Mouse (Mus musculus) heart, embryonic 16.5 days (tissue): ENCODE data around the gene Stat6. TPM values are rescaled to one million over a fixed set of nuclear protein-coding genes. Genes with fewer than 3 reads are reported as not detected.

Experiments used
- ATAC-seq: fragments of 200-750 bp; cut with Nextera tagmentation; replicated peaks from 2 replicates; pipeline ENCODE4 v1.8.0; 2017; ENCODE audit warnings: moderate number of reproducible peaks; ENCODE audit not compliant: insufficient read depth, low FRiP score; ENCODE audit errors: extremely low read depth
- H3K27ac ChIP-seq: fragments of 300-500 bp; sonication (generic); 2 replicates; pipeline ENCODE4 v1.5.1; 2014; ENCODE audit warnings: mild to moderate bottlenecking, low read length, control low read depth, moderate library complexity
- H3K27me3 ChIP-seq: fragments of 300-500 bp; sonication (generic); 2 replicates; pipeline ENCODE4 v1.6.1; 2014; ENCODE audit warnings: low read length, mixed read lengths; ENCODE audit not compliant: control insufficient read depth, insufficient read depth
- H3K36me3 ChIP-seq: fragments of 300-500 bp; sonication (generic); 2 replicates; pipeline ENCODE4 v1.6.1; 2014; ENCODE audit not compliant: control insufficient read depth, insufficient read depth
- H3K4me1 ChIP-seq: fragments of 300-500 bp; sonication (generic); 2 replicates; pipeline ENCODE4 v1.6.1; 2014; ENCODE audit warnings: low read length, mixed read lengths; ENCODE audit not compliant: control insufficient read depth, insufficient read depth
- H3K4me2 ChIP-seq: fragments of 300-500 bp; sonication (generic); 2 replicates; pipeline ENCODE4 v1.6.1; 2014; ENCODE audit warnings: low read depth, mild to moderate bottlenecking, control low read depth, low read length
- H3K4me3 ChIP-seq: fragments of 300-500 bp; sonication (generic); 2 replicates; pipeline ENCODE4 v1.5.1; 2014; ENCODE audit warnings: mild to moderate bottlenecking, control low read depth, low read length
- H3K9ac ChIP-seq: fragments of 300-500 bp; sonication (generic); 2 replicates; pipeline ENCODE4 v1.6.1; 2014; ENCODE audit warnings: low read length, control low read depth
- H3K9me3 ChIP-seq: fragments of 300-500 bp; sonication (generic); replicated peaks from 2 replicates; pipeline ENCODE4 v1.6.1; 2016; ENCODE audit warnings: low read length; ENCODE audit not compliant: control insufficient read depth
- WGBS: fragments of 180-500 bp; shearing (Covaris S2); extraction: QIAGEN DNeasy Blood & Tissue Kit; methylation state at CpG from one replicate; pipeline ENCODE4 v1.1.7; 2014; 5-methylcytosine and 5-hydroxymethylcytosine counted together
- polyA plus RNA-seq: library from polyadenylated mRNA; unstranded; fragments of >200 nt; fragmentation: Nextera tagmentation; extraction: Ambion mirVana; gene quantifications from 2 replicates; pipeline ENCODE4 v1.2.1, GENCODE M21; 2015

The Stat6 gene
- polyA plus RNA-seq, 1 experiment from 2014 or later: 36.7 TPM

DNA sequence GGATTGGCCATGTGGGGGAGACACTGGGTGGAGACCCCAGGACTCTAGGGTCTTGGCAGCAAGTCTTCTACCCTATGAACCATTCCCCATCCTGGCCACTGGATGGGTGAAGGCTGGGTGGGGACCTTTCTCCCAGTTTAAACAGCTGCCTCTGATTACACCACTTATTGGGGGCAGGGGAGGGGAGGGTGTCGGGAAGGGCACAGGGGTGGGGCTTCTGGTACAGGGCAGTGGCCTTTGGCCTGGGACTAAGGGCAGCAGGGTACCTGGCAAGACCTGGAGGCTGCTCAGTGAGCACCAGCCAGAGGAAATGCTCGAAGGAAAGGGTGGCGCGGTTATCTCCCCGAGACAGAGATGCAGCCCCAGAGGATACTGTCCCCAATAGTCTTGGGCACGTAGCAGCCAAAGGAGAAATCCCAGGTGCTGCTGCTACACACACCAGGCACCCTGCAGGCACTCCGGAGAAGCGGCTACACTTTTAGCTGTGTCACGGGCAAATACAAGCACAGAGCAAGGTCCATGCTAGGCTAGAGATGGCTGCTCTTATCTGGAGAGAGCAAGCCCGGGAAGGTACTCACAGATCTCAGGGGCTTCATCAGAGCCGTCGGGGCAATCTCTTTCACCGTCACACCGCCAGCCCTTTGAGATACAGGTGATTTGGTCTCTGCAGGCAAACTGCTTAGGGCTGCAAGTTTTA lies 30.6 kb upstream of the Stat6 start:
- H3K4me3 ChIP-seq: no peak overlapping the region
- H3K27ac ChIP-seq: no peak overlapping the region
- ATAC-seq: no peak
- 74% methylated on average over 14 of the region's 14 CpGs for WGBS
- H3K36me3 ChIP-seq: peaks cover 4% of the 10 kb centered on the region; the same call in 1 of the 2 replicates
- no peak overlapping the region for H3K4me2 ChIP-seq
- H3K9me3 ChIP-seq: no peaks in the 10 kb centered on the region
- no peak overlapping the region for H3K9ac ChIP-seq
- H3K27me3 ChIP-seq: no peaks in the 10 kb centered on the region
- H3K4me1 ChIP-seq: peaks cover 21% of the 10 kb centered on the region

DNA sequence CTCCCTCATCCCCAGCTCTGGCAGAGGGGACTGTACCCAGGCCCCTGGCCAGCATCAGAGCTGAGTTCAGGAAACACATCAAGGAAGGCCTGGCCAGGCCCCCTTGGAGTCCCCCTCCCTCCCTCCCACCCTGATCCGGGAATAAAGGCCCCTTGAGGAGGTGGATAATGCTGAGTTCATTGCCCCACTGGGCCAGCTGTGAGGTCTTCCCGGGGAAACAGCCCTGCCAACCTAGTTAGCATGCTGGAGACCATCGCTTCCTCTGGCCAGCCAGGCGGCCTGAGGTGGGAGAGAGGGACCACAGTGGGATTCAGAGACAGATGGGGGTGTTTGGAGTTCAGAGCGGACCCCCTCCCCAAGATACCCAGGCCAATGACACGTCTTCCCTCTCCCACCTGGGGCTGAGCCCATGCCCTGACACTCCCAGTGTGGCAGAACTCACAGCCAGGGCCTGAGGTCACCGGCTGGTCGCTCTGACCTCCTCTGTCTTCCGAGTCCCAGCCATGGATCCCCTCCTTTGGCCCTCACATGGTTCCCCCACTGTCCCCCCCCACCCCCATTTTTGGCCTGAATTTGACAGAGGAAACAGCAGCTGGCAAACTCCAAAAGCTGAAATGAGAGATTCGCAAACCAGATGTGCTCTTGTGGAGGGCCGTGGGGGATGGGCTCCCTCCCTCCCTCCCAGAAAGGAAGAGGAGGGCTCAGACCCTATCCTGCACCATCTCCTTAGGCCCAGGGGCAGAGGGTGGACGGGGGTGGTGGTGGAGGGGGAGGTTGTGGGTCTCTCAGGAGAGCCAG lies 28.4 kb upstream of the Stat6 start:
- H3K4me2 ChIP-seq: no peak overlapping the region
- no peaks in the 10 kb centered on the region for H3K9me3 ChIP-seq
- no peak overlapping the region for H3K9ac ChIP-seq
- H3K27ac ChIP-seq: peak overlapping the region; percentile 68
- H3K27me3 ChIP-seq: no peaks in the 10 kb centered on the region
- H3K36me3 ChIP-seq: peaks cover 4% of the 10 kb centered on the region; the same call in 1 of the 2 replicates
- 38% methylated on average over 12 of the region's 12 CpGs for WGBS
- H3K4me1 ChIP-seq: peaks cover 31% of the 10 kb centered on the region
- peak; percentile 61 for ATAC-seq
- no peak overlapping the region for H3K4me3 ChIP-seq

DNA sequence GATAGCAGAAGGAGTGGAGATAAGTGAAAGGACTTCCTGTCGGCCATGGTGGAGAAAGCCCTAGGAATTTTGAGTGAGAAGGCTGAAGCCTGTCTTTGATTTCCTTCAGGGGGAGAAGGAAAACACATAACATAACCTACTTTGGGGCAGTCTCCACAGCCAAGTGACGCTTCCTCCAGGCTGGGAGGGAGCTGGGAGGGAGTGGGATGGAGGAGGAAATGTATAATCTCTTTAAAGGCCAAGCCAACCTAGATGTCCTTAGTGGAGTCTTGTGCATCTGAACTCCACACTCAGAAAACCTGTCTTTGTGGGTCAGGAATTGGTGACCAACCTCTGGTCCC lies 27.8 kb upstream of the Stat6 start:
- Histone ChIP-seq H3K9me3 (no peaks in the 10 kb centered on the region), H3K4me3 (no peak overlapping the region), H3K36me3 (peaks cover 4% of the 10 kb centered on the region; the same call in 1 of the 2 replicates), H3K4me2 (no peak overlapping the region), H3K27ac (peak overlapping the region; percentile 68), H3K4me1 (peaks cover 31% of the 10 kb centered on the region), H3K27me3 (no peaks in the 10 kb centered on the region), H3K9ac (no peak overlapping the region)
- peak; percentile 24; the same call in 1 of the 2 replicates for ATAC-seq
- WGBS: 26% methylated on average over 2 of the region's 2 CpGs

DNA sequence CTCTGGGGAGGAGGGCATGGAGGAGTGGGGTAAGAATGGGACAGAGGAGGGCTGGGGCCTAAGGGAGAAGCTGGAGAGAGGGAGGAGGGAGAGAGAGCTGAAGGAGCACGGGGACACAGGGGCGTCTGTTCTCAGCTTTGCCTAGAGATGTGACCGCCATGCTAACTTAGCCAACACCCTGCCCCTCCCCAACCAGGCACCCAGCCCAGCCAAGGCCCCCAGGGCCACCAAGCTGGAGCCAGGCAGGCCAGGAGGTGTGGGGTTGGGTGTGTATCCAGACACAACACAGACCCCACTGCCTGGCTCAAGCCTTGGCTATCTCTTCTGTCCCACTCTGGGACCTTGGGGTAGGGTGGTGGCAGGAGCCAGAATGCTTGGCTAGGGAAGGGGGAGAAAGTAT lies 27.2 kb upstream of the Stat6 start:
- peaks cover 4% of the 10 kb centered on the region; the same call in 1 of the 2 replicates for H3K36me3 ChIP-seq
- no peak overlapping the region for H3K4me3 ChIP-seq
- H3K4me2 ChIP-seq: no peak overlapping the region
- H3K27me3 ChIP-seq: no peaks in the 10 kb centered on the region
- H3K27ac ChIP-seq: peak overlapping the region; percentile 68
- H3K9me3 ChIP-seq: no peaks in the 10 kb centered on the region
- H3K9ac ChIP-seq: peak overlapping the region; percentile 23; the same call in 1 of the 2 replicates
- 64% methylated on average over 3 of the region's 3 CpGs for WGBS
- no peak for ATAC-seq
- peaks cover 31% of the 10 kb centered on the region for H3K4me1 ChIP-seq

DNA sequence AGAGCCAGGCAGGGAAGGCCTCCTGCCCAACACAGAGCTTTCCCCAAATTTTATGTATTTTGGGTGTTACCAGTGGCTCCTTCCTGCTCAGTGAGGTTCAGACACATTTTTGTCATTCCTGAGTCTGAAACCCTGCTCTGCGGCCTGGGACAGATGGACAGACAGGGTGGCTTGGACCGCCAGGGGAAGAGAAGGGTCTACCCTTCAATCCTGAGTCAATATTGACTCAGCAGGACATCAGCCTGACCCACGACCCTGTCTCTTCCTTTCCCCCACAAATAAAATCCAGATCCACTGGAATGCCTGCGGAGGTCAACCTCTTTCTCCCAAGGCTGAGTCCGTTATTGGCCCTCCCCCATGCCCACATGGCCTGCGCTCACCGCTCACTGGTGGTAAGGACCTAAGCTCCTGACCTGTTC lies 26.5 kb upstream of the Stat6 start:
- 52% methylated on average over 7 of the region's 7 CpGs for WGBS
- H3K4me3 ChIP-seq: no peak overlapping the region
- H3K9ac ChIP-seq: no peak overlapping the region
- peak overlapping the region; percentile 55 for H3K27ac ChIP-seq
- H3K27me3 ChIP-seq: no peaks in the 10 kb centered on the region
- H3K9me3 ChIP-seq: no peaks in the 10 kb centered on the region
- no peak overlapping the region for H3K4me2 ChIP-seq
- no peak for ATAC-seq
- H3K4me1 ChIP-seq: peaks cover 31% of the 10 kb centered on the region
- H3K36me3 ChIP-seq: peaks cover 3% of the 10 kb centered on the region; the same call in 1 of the 2 replicates

DNA sequence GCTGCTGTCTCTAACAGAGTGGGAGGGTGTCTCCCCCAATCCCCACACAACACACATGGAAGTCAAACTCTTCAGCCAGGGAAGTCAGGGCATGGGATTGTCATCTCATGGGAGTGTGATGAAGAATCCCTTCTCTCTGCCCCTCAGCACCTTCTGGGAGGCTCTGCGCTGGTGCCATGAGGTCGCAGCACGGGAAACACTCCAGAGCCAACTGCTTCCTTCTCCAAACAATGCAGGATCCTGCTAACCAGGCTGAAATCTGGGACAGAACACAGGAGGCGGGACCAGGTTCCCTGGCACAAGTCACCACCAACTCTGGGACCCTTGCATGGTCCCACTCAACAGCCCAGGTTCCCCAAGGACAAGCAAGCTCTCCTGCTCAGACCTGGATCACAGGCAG lies 25.5 kb upstream of the Stat6 start:
- no peak overlapping the region for H3K27ac ChIP-seq
- 52% methylated on average over 4 of the region's 4 CpGs for WGBS
- H3K27me3 ChIP-seq: no peaks in the 10 kb centered on the region
- H3K36me3 ChIP-seq: no peaks in the 10 kb centered on the region
- H3K4me1 ChIP-seq: peaks cover 32% of the 10 kb centered on the region
- ATAC-seq: no peak
- no peak overlapping the region for H3K4me2 ChIP-seq
- H3K9me3 ChIP-seq: no peaks in the 10 kb centered on the region
- no peak overlapping the region for H3K4me3 ChIP-seq
- no peak overlapping the region; the same call in 1 of the 2 replicates for H3K9ac ChIP-seq

DNA sequence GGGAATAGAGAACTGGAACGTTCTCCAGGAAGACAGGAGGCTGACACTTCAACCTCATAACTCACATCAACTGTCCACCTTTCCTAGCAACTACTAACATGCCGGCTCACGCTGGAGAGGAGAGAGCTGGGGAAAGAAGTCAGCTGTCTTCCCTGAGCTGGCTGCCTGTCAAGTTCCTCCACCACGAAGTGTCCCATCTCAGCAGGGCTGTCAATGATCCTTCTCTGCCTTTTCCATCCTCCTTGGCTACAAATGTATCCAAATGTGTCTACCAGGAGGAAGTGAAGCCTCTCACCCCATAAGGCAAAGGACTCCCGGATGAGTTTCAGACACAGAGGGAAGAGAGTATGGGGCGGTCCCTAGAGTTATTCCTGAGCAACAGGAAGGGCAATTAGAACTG lies 24.6 kb upstream of the Stat6 start:
- H3K4me1 ChIP-seq: peaks cover 34% of the 10 kb centered on the region
- H3K36me3 ChIP-seq: no peaks in the 10 kb centered on the region
- 33% methylated on average over 6 of the region's 6 CpGs for WGBS
- no peak for ATAC-seq
- peak overlapping the region; percentile 78 for H3K4me2 ChIP-seq
- H3K27me3 ChIP-seq: no peaks in the 10 kb centered on the region
- H3K4me3 ChIP-seq: no peak overlapping the region
- H3K9me3 ChIP-seq: no peaks in the 10 kb centered on the region
- no peak overlapping the region for H3K9ac ChIP-seq
- no peak overlapping the region for H3K27ac ChIP-seq

DNA sequence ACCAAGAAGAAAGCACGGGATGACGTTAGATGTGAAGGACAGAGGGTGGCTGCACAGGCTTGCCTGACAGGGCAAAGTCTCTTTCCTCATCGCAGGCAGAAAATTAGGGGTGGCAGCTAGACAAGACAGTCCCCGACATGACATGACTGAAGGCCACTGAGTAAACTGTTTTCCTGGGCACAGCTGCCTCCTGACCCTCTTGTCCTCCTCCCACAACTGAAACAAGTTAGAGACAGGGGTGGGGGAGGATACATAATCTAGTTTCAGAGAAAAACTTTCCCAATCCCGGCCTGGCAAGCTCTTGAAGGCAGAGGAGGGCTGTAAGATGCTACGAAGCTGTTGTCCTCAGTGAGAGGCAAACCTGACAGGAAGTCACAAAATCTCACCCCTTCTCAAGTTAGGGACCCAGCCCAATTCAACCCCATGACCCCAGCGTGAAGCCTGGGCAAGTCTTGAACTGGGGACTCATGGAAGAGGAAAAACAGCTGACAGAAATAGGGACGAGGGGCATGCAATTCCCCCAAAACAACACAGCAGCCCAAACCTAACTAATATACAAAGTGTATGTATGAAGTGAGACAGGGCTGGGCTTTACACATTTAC lies 23.6 kb upstream of the Stat6 start:
- 41% methylated on average over 8 of the region's 8 CpGs for WGBS
- no peaks in the 10 kb centered on the region; the same call in 1 of the 2 replicates for H3K9me3 ChIP-seq
- peaks cover 34% of the 10 kb centered on the region for H3K4me1 ChIP-seq
- ATAC-seq: no peak
- H3K9ac ChIP-seq: peak overlapping the region; percentile 35; the same call in 1 of the 2 replicates
- no peaks in the 10 kb centered on the region for H3K27me3 ChIP-seq
- peak overlapping the region; percentile 78 for H3K4me2 ChIP-seq
- H3K4me3 ChIP-seq: peak overlapping the region; percentile 62
- no peak overlapping the region for H3K27ac ChIP-seq
- no peaks in the 10 kb centered on the region for H3K36me3 ChIP-seq
